Mouse (Mus musculus): Measurements from ENCODE around the gene Rhobtb1. TPM values are rescaled to one million over a fixed set of nuclear protein-coding genes. Genes with fewer than 3 reads are reported as not detected.

Rhobtb1 gene
- polyA plus RNA-seq, 1 experiment, result 7.5 TPM

GRCm38 (mm10) chr10:69320667-69321518 is 169.7 kb downstream of the Rhobtb1 start:
- Histone ChIP-seq H3ac (ENCODE audit: control insufficient read depth, insufficient read length) (no peak overlapping the region), H3K79me2 (ENCODE audit: control insufficient read depth, insufficient read depth) (no peaks in the 10 kb centered on the region), H3K36me3 (ENCODE audit: control insufficient read depth, insufficient read depth) (no peaks in the 10 kb centered on the region), H3K4me2 (ENCODE audit: low read depth) (peak overlapping the region; percentile 30), H3K4me3 (no peak overlapping the region), H3K27me3 (ENCODE audit: control insufficient read depth, insufficient read depth, insufficient read length) (no peaks in the 10 kb centered on the region)
- TF ChIP-seq CEBPB (IDR thresholded peaks at IDR 0.05; ENCODE audit: insufficient read depth, poor library complexity, severe bottlenecking) (no peak), USF1 (IDR thresholded peaks at IDR 0.05; ENCODE audit: low read depth) (no peak), POLR2AphosphoS2 (IDR thresholded peaks at IDR 0.05; ENCODE audit: insufficient read length, low read depth) (no peak), MAX (IDR thresholded peaks at IDR 0.05; ENCODE audit: low read depth) (no peak), TCF3 (IDR thresholded peaks at IDR 0.05; ENCODE audit: insufficient read length, low read depth) (no peak), E2F4 (IDR thresholded peaks at IDR 0.05; ENCODE audit: insufficient read depth) (no peak)

GRCm38 (mm10) chr10:69321519-69322035 is 170.3 kb downstream of the Rhobtb1 start:
- Histone ChIP-seq H3K36me3 (ENCODE audit: control insufficient read depth, insufficient read depth) (no peaks in the 10 kb centered on the region), H3K4me2 (ENCODE audit: low read depth) (peak overlapping the region; percentile 30), H3ac (ENCODE audit: control insufficient read depth, insufficient read length) (no peak overlapping the region), H3K27me3 (ENCODE audit: control insufficient read depth, insufficient read depth, insufficient read length) (no peaks in the 10 kb centered on the region), H3K79me2 (ENCODE audit: control insufficient read depth, insufficient read depth) (no peaks in the 10 kb centered on the region), H3K4me3 (no peak overlapping the region)
- TF ChIP-seq MYOD1 (IDR thresholded peaks at IDR 0.05; ENCODE audit: control insufficient read depth in 1 of 3, insufficient read length in 2 of 3, low read depth in 2 of 3), result no peak
- no peak for TF ChIP-seq MYOG (IDR thresholded peaks at IDR 0.05; ENCODE audit: control insufficient read depth in 1 of 3, insufficient read depth in 1 of 3, insufficient read length in 2 of 3, low read depth in 2 of 3)
- no peak for TF ChIP-seq SRF (IDR thresholded peaks at IDR 0.05; ENCODE audit: control insufficient read depth, insufficient read length, low read depth)
- no peak for TF ChIP-seq E2F4 (IDR thresholded peaks at IDR 0.05; ENCODE audit: insufficient read depth)
- TF ChIP-seq MAX (IDR thresholded peaks at IDR 0.05; ENCODE audit: low read depth), result no peak
- TF ChIP-seq TCF12 (IDR thresholded peaks at IDR 0.05; ENCODE audit: insufficient read depth, poor library complexity, severe bottlenecking), result no peak
- TF ChIP-seq REST (IDR thresholded peaks at IDR 0.05; ENCODE audit: insufficient read depth, insufficient read length), result no peak
- TF ChIP-seq USF1 (IDR thresholded peaks at IDR 0.05; ENCODE audit: low read depth), result no peak
- TF ChIP-seq POLR2AphosphoS2 (IDR thresholded peaks at IDR 0.05; ENCODE audit: insufficient read length, low read depth), result no peak
- TF ChIP-seq CEBPB (IDR thresholded peaks at IDR 0.05; ENCODE audit: insufficient read depth, poor library complexity, severe bottlenecking), result no peak
- no peak for TF ChIP-seq TCF3 (IDR thresholded peaks at IDR 0.05; ENCODE audit: insufficient read length, low read depth)

- no peaks in the 10 kb centered on the region for H3K79me2 ChIP-seq (ENCODE audit: control insufficient read depth, insufficient read depth)
- no peak for TF ChIP-seq SRF (IDR thresholded peaks at IDR 0.05; ENCODE audit: control insufficient read depth, insufficient read length, low read depth)
- TF ChIP-seq MYOG (IDR thresholded peaks at IDR 0.05; ENCODE audit: control insufficient read depth in 1 of 3, insufficient read depth in 1 of 3, insufficient read length in 2 of 3, low read depth in 2 of 3), result no peak
- no peak for TF ChIP-seq REST (IDR thresholded peaks at IDR 0.05; ENCODE audit: insufficient read depth, insufficient read length)
- H3K36me3 ChIP-seq (ENCODE audit: control insufficient read depth, insufficient read depth), result no peaks in the 10 kb centered on the region
- H3K27me3 ChIP-seq (ENCODE audit: control insufficient read depth, insufficient read depth, insufficient read length), result no peaks in the 10 kb centered on the region
- H3K4me2 ChIP-seq (ENCODE audit: low read depth), result no peak overlapping the region
- no peak overlapping the region for H3K4me3 ChIP-seq
- no peak overlapping the region for H3ac ChIP-seq (ENCODE audit: control insufficient read depth, insufficient read length)
Measured at GRCm38 (mm10) chr10:69323986-69324385, 172.8 kb downstream of the Rhobtb1 start.

GRCm38 (mm10) chr10:69324816-69325215 is 173.6 kb downstream of the Rhobtb1 start:
- Histone ChIP-seq H3K79me2 (ENCODE audit: control insufficient read depth, insufficient read depth) (no peaks in the 10 kb centered on the region), H3K36me3 (ENCODE audit: control insufficient read depth, insufficient read depth) (no peaks in the 10 kb centered on the region), H3K27me3 (ENCODE audit: control insufficient read depth, insufficient read depth, insufficient read length) (no peaks in the 10 kb centered on the region), H3K4me3 (no peak overlapping the region), H3ac (ENCODE audit: control insufficient read depth, insufficient read length) (no peak overlapping the region), H3K4me2 (ENCODE audit: low read depth) (no peak overlapping the region)
- no peak for TF ChIP-seq POLR2AphosphoS2 (IDR thresholded peaks at IDR 0.05; ENCODE audit: insufficient read length, low read depth)
- no peak for TF ChIP-seq TCF12 (IDR thresholded peaks at IDR 0.05; ENCODE audit: insufficient read depth, poor library complexity, severe bottlenecking)
- TF ChIP-seq USF1 (IDR thresholded peaks at IDR 0.05; ENCODE audit: low read depth), result no peak
- no peak for TF ChIP-seq E2F4 (IDR thresholded peaks at IDR 0.05; ENCODE audit: insufficient read depth)
- no peak for TF ChIP-seq SRF (IDR thresholded peaks at IDR 0.05; ENCODE audit: control insufficient read depth, insufficient read length, low read depth)
- no peak for TF ChIP-seq REST (IDR thresholded peaks at IDR 0.05; ENCODE audit: insufficient read depth, insufficient read length)

- TF ChIP-seq TCF12 (IDR thresholded peaks at IDR 0.05; ENCODE audit: insufficient read depth, poor library complexity, severe bottlenecking) (no peak), E2F4 (IDR thresholded peaks at IDR 0.05; ENCODE audit: insufficient read depth) (no peak), CEBPB (IDR thresholded peaks at IDR 0.05; ENCODE audit: insufficient read depth, poor library complexity, severe bottlenecking) (peak; percentile 19; the same call in 1 of the 2 replicates), MYOD1 (IDR thresholded peaks at IDR 0.05; ENCODE audit: control insufficient read depth in 1 of 3, insufficient read length in 2 of 3, low read depth in 2 of 3) (peak; percentile 30 to 65 (median 55))
- Histone ChIP-seq H3K4me2 (ENCODE audit: low read depth) (no peak overlapping the region), H3ac (ENCODE audit: control insufficient read depth, insufficient read length) (no peak overlapping the region)
Measured at GRCm38 (mm10) chr10:69326433-69326832, 175.2 kb downstream of the Rhobtb1 start.

More at GRCm38 (mm10) chr10:69326433-69326832, 175.2 kb downstream of the Rhobtb1 start:
- H3K27me3 ChIP-seq (ENCODE audit: control insufficient read depth, insufficient read depth, insufficient read length), result no peaks in the 10 kb centered on the region
- H3K4me3 ChIP-seq, result no peak overlapping the region
- no peaks in the 10 kb centered on the region for H3K36me3 ChIP-seq (ENCODE audit: control insufficient read depth, insufficient read depth)
- H3K79me2 ChIP-seq (ENCODE audit: control insufficient read depth, insufficient read depth), result no peaks in the 10 kb centered on the region
